Mouse (Mus musculus): ENCODE measurements around the gene Ncaph. TPM values are rescaled to one million over a fixed set of nuclear protein-coding genes. Genes with fewer than 3 reads are reported as not detected.
A peak's percentile ranks its signal among the peaks of the same experiment; 100 is the strongest.
"Not testable (repeated sequence)": the region's sequence is repeated elsewhere in the genome, so short reads cannot be mapped to it uniquely, and the experiment has no call there.

Ncaph gene
- polyA plus RNA-seq, 1 experiment from 2014 or later: 62.6 TPM

DNA sequence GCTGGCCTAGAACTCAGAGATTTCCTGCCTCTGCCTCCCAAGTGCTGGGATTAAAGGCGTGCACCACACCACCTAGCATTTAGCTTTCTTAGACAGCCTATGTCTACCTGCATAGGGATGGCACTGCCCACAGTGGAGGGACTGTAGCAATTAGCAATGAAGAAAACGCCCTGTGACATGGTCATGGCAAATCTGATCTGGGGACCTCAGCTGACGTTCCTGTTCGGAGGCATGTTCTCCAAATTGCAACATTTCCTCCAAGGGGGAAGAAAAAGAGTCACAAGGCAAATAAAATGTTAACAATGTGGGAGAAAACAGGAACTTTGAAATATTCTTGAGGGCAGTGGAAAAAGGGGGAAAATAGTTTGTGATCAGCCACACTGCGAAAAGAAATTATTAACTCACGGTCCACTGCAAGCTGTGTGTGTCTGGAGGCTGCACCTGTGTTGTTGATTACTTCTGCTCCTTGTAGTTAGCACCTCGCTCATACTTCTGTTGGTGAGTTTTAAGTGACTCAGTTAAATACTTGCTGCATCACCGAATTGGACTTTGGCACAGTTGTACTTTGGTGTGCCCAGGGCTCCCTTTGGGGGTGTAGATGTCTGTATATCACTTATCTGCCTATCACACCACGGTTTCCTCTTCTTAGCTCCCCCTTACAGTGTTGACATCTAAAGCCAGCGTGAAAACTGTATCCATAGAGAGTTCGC lies 53.7 kb downstream of the Ncaph start:
- WGBS: 94% methylated on average over 11 of the region's 11 CpGs
- ATAC-seq (ENCODE audit: low FRiP score): no peak
- H3K27ac ChIP-seq: no peak overlapping the region
- no peaks in the 10 kb centered on the region for H3K4me1 ChIP-seq
- no peaks in the 10 kb centered on the region for H3K27me3 ChIP-seq
- H3K9ac ChIP-seq: no peak overlapping the region
- H3K36me3 ChIP-seq: no peaks in the 10 kb centered on the region
- no peak overlapping the region for H3K4me2 ChIP-seq (replicated peaks)
- no peaks in the 10 kb centered on the region for H3K9me3 ChIP-seq (replicated peaks)
- H3K4me3 ChIP-seq: no peak overlapping the region

DNA sequence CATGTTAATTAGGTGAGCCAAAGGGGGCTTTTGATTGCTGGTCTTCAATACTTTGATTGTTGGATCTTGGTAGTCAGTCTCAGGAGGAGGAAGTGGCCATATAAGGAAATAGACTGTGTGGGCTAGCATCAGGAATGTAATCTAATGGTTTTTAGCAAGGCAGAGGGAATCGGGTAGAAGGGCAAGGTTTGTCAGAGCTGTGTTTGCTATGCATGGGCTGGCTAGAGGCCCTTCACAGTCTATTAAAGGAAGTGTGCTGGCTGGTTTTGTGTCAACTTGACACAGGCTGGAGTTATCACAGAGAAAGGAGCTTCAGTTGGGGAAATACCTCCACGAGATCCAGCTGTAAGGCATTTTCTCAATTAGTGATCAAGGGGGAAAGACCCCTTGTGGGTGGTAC lies 54.7 kb downstream of the Ncaph start:
- 78% methylated on average over 2 of the region's 2 CpGs for WGBS
- not testable (repeated sequence) for H3K4me2 ChIP-seq (replicated peaks); H3K27ac ChIP-seq; H3K9ac ChIP-seq; H3K27me3 ChIP-seq; H3K4me3 ChIP-seq; H3K36me3 ChIP-seq; H3K4me1 ChIP-seq; ATAC-seq (ENCODE audit: low FRiP score); H3K9me3 ChIP-seq (replicated peaks)

DNA sequence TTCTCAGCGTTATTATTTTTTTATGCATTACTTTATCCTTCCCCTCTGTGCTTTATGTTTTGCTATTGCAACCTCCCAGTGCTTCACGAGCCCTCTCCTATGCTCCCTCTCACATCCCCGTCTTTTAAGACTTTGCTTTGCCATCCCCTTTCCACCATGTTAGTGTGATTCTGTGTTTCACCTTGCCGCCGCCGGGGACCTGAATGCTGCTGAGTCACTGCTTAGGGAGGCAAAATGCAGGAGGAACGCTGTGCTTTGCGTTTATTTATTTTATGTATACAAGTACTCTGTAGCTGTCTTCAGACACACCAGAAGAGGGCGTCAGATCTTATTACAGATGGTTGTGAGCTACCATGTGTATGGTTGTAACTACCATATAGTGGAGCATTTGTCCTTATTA lies 56.1 kb downstream of the Ncaph start:
- 80% methylated on average over 9 of the region's 9 CpGs for WGBS
- ATAC-seq (ENCODE audit: low FRiP score): no peak

DNA sequence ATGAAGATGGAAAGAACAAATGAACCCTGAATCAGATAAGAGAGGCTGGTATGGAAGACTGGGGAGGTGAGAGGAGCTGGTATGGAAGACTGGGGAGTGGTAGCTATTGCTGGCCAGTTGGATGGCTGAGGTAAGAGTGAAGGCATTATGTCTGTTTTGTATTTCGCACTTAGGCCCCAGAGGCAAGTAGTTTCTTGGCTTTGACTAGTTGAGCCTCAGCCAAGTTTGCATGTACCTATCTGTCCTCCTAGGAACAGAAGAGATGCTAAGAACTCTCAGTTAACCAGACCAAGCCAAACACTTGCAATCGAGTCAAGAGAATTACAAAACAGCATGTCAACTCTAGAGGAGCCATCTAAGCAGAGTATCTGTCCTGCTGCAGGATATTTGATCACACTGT lies 59.6 kb downstream of the Ncaph start:
- H3K4me1 ChIP-seq: peaks cover 8% of the 10 kb centered on the region
- no peak for ATAC-seq (ENCODE audit: low FRiP score)
- H3K9ac ChIP-seq: no peak overlapping the region
- no peak overlapping the region for H3K4me2 ChIP-seq (replicated peaks)
- no peaks in the 10 kb centered on the region for H3K36me3 ChIP-seq
- H3K4me3 ChIP-seq: no peak overlapping the region
- WGBS: 92% methylated on average over 2 of the region's 2 CpGs
- no peak overlapping the region for H3K27ac ChIP-seq
- no peaks in the 10 kb centered on the region for H3K9me3 ChIP-seq (replicated peaks)
- H3K27me3 ChIP-seq: no peaks in the 10 kb centered on the region

More for the DNA sequence above, 56.1 kb downstream of the Ncaph start:
- H3K9me3 ChIP-seq (replicated peaks): no peaks in the 10 kb centered on the region
- no peak overlapping the region for H3K9ac ChIP-seq
- no peaks in the 10 kb centered on the region for H3K27me3 ChIP-seq
- H3K4me2 ChIP-seq (replicated peaks): no peak overlapping the region
- no peaks in the 10 kb centered on the region for H3K4me1 ChIP-seq
- no peak overlapping the region for H3K27ac ChIP-seq
- no peaks in the 10 kb centered on the region for H3K36me3 ChIP-seq
- H3K4me3 ChIP-seq: no peak overlapping the region

DNA sequence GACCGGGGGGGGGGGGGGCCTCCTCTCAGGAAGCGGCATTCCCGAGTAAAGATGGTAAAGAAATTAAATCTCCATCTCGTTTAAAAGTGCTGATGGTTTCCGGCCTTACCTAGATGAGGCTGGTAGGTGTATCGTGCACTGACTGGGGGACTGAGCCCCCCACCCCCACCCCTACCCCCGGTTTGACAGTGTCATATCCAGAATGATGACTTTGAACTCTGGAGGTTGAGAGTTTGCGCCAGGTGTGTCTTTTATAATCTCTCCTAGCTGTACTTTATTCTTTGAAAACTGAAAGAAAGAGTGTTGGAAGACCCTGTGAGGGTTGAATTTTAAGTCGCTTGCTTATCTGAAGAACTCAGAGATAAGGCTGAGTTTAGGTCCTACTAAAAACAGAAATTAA lies 62.9 kb downstream of the Ncaph start:
- peak overlapping the region; percentile 64; the same call in 1 of the 2 replicates for H3K27ac ChIP-seq
- peak overlapping the region; percentile 73 for H3K4me2 ChIP-seq (replicated peaks)
- H3K9ac ChIP-seq: peak overlapping the region; percentile 84
- ATAC-seq (ENCODE audit: low FRiP score): peak; percentile 75
- no peaks in the 10 kb centered on the region for H3K9me3 ChIP-seq (replicated peaks)
- no peaks in the 10 kb centered on the region for H3K27me3 ChIP-seq
- H3K4me3 ChIP-seq: peak overlapping the region; percentile 61
- 13% methylated on average over 9 of the region's 9 CpGs for WGBS
- peaks cover 8% of the 10 kb centered on the region for H3K4me1 ChIP-seq
- H3K36me3 ChIP-seq: peaks cover 12% of the 10 kb centered on the region

DNA sequence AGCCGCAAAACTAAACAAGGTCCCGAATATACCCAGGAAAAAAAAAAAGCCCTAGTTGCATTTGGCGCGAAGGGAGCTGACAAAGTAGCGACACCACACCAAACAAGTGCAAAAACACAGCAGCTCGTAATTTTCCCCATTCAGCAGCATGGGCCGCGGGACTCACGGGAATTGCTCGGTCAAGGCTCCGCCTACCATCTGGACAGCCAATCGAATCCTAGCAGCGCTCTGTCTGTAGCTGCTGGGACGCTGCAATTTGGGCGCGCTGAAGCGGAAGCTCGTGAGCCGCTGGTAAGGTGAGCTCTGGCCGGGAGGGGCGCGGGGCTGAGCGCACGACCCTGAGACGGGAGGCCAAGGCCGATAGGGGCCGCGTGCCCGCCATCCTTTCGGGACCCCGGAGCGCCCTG lies 63.3 kb downstream of the Ncaph start, which contains the start of gene Blvra:
Gene Blvra, plus strand, starts transcription at position 231 of the 407 bp plus-strand sequence.
- H3K4me1 ChIP-seq: peaks cover 8% of the 10 kb centered on the region
- peaks cover 12% of the 10 kb centered on the region for H3K36me3 ChIP-seq
- H3K9me3 ChIP-seq (replicated peaks): no peaks in the 10 kb centered on the region
- H3K27me3 ChIP-seq: no peaks in the 10 kb centered on the region
- WGBS: under 1% methylated on average over 32 of the region's 32 CpGs
- peak; percentile 99 for ATAC-seq (ENCODE audit: low FRiP score)
- peak within 1 kb of the TSS; percentile 84 for H3K9ac ChIP-seq
- H3K4me3 ChIP-seq: peak within 1 kb of the TSS; percentile 61
- H3K4me2 ChIP-seq (replicated peaks): peak within 1 kb of the TSS; percentile 73
- peak within 1 kb of the TSS; percentile 64; the same call in 1 of the 2 replicates for H3K27ac ChIP-seq

DNA sequence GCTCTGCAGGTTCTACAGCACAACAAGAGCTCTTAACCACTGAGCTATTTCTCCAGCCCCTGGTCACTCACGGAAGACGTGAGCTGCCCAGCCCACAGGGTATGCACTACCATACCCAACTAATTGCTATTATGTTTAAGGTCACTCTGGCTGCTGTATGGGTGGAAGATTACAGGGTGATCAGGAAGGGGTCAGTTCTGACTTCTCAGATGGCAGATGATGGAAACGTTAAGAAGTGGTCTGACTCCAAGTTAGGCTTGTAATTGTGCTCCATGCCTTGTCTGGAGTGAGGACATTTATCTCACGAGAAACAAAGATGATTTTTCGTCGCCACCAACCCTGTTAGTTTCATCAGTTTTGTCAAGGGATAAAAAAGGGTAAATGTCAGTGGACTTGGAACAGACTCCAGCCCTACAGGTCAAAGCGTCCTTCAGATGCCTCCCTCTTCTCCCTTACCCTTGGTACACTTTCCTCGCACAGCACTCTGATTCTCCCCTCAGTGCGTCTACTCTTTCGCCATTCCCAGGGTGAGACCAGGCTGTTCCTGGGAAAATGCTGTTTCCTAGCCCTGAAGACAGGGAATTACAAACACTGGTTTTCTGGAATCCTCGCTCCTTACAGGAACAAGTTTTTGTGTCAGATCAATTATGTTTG lies 63.8 kb downstream of the Ncaph start:
- Histone ChIP-seq H3K36me3 (peaks cover 12% of the 10 kb centered on the region), H3K9ac (peak overlapping the region; percentile 47), H3K4me1 (peaks cover 8% of the 10 kb centered on the region), H3K9me3 (replicated peaks) (no peaks in the 10 kb centered on the region), H3K27me3 (no peaks in the 10 kb centered on the region), H3K4me3 (peak overlapping the region; percentile 61), H3K27ac (no peak overlapping the region), H3K4me2 (replicated peaks) (peak overlapping the region; percentile 73)
- peak; percentile 56; the same call in 1 of the 2 replicates for ATAC-seq (ENCODE audit: low FRiP score)
- 21% methylated on average over 11 of the region's 11 CpGs for WGBS

DNA sequence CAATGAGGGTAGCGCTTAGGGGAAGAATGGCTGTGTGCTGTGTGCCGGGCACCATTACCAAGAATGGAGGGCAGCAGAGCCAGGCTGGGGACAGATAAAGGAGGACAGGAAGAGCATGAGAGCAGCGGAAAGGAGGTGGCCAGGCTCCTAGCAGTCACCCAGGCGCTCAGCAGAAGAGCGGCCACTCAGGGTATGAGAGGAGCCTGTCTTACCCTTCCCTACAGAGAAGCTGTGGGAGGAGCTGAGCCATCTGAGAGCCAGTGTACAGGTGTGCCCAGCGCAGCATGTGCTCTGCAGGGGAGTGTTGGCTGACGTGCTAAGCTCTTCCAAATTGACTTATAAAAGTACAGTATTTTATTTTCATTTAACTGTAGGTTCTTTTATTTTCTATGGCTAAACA lies 64.9 kb downstream of the Ncaph start:
- WGBS: 73% methylated on average over 7 of the region's 7 CpGs

DNA sequence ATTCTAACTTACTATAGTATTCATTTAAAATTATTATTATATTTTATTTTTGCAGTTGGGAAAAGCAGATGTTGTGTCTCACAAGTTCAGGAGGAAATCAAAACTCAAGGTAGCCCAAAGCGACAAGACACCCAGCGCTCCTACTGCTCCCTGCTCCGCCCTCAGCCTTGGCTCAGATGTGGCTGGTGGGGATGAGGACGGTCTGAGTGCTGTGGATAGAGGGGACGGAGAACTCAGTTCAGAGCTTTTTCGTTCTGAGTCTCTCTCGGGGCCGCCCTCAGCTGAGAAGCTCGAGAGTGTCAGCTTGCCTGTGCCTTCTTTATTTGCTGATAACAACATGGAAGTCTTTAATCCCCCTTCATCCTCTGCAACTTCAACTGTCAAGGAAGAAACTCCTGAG lies 72.3 kb downstream of the Ncaph start:
- ATAC-seq (ENCODE audit: low FRiP score): no peak

More for the DNA sequence above, 64.9 kb downstream of the Ncaph start:
- no peak for ATAC-seq (ENCODE audit: low FRiP score)
- Histone ChIP-seq H3K36me3 (peaks cover 12% of the 10 kb centered on the region), H3K4me1 (peaks cover 8% of the 10 kb centered on the region), H3K4me3 (no peak overlapping the region), H3K27me3 (no peaks in the 10 kb centered on the region), H3K9me3 (replicated peaks) (no peaks in the 10 kb centered on the region), H3K27ac (no peak overlapping the region), H3K4me2 (replicated peaks) (no peak overlapping the region), H3K9ac (no peak overlapping the region)

More for the DNA sequence above, 72.3 kb downstream of the Ncaph start:
- Histone ChIP-seq H3K9ac (no peak overlapping the region), H3K4me1 (no peaks in the 10 kb centered on the region), H3K27ac (no peak overlapping the region), H3K36me3 (peaks cover 57% of the 10 kb centered on the region), H3K4me3 (no peak overlapping the region), H3K4me2 (replicated peaks) (no peak overlapping the region), H3K27me3 (no peaks in the 10 kb centered on the region), H3K9me3 (replicated peaks) (no peaks in the 10 kb centered on the region)
- 94% methylated on average over 9 of the region's 9 CpGs for WGBS

Other genes starting within 250 kb of the Ncaph start
- gene Sppl2a, start 200.7 kb downstream of the Ncaph start, polyA plus RNA-seq (2016; fragmentation: Nextera tagmentation; extraction: Ambion mirVana): 35.6 and 37.2 TPM in 2 replicates
- gene Ap4e1, start 125.2 kb downstream of the Ncaph start, polyA plus RNA-seq (2016; fragmentation: Nextera tagmentation; extraction: Ambion mirVana): 12.9 and 14.9 TPM in 2 replicates
- gene Blvra, start 63.3 kb downstream of the Ncaph start, polyA plus RNA-seq (2016; fragmentation: Nextera tagmentation; extraction: Ambion mirVana): 26.4 and 27.4 TPM in 2 replicates
- 13.9 and 16.7 TPM in 2 replicates for gene Itpripl1, start 9.5 kb upstream of the Ncaph start, polyA plus RNA-seq (2016; fragmentation: Nextera tagmentation; extraction: Ambion mirVana)
- gene 1810024B03Rik, start 74.3 kb upstream of the Ncaph start, polyA plus RNA-seq (2016; fragmentation: Nextera tagmentation; extraction: Ambion mirVana): 2.6 and 2.8 TPM in 2 replicates
- gene Snrnp200, start 74.4 kb upstream of the Ncaph start, polyA plus RNA-seq (2016; fragmentation: Nextera tagmentation; extraction: Ambion mirVana): 86.8 and 88.0 TPM in 2 replicates
- gene Ciao1, start 113.9 kb upstream of the Ncaph start, polyA plus RNA-seq (2016; fragmentation: Nextera tagmentation; extraction: Ambion mirVana): 54.7 and 56.2 TPM in 2 replicates
- 41.1 and 41.3 TPM in 2 replicates for gene Tmem127, start 114.0 kb upstream of the Ncaph start, polyA plus RNA-seq (2016; fragmentation: Nextera tagmentation; extraction: Ambion mirVana)
- gene Stard7, start 136.3 kb upstream of the Ncaph start, polyA plus RNA-seq (2016; fragmentation: Nextera tagmentation; extraction: Ambion mirVana): 86.0 and 86.9 TPM in 2 replicates
- 5.5 and 6.9 TPM in 2 replicates for gene Dusp2, start 202.2 kb upstream of the Ncaph start, polyA plus RNA-seq (2016; fragmentation: Nextera tagmentation; extraction: Ambion mirVana)
- gene Astl, start 204.7 kb upstream of the Ncaph start, polyA plus RNA-seq (2016; fragmentation: Nextera tagmentation; extraction: Ambion mirVana): not detected in 2 replicates
- 2.4 and 2.6 TPM in 2 replicates for gene Adra2b, start 229.3 kb upstream of the Ncaph start, polyA plus RNA-seq (2016; fragmentation: Nextera tagmentation; extraction: Ambion mirVana)

Data from hindbrain, embryonic 12.5 days (tissue).